Mouse (Mus musculus) testis, adult 2 months (tissue): ENCODE data around the gene Necab3. TPM values are rescaled to one million over a fixed set of nuclear protein-coding genes. Genes with fewer than 3 reads are reported as not detected.

Experiments used
- H3K27ac ChIP-seq: fragments of 200-500 bp; 2 replicates; pipeline ENCODE4 v1.5.1; 2012; ENCODE audit warnings: low read depth, low read length; ENCODE audit not compliant: control insufficient read depth, insufficient read depth
- H3K27me3 ChIP-seq: fragments of 200-500 bp; 2 replicates; pipeline ENCODE4 v1.6.1; 2012; ENCODE audit warnings: mild to moderate bottlenecking, low read length, moderate library complexity; ENCODE audit not compliant: control insufficient read depth, insufficient read depth
- H3K36me3 ChIP-seq: fragments of 200-500 bp; 2 replicates; pipeline ENCODE4 v1.6.1; 2012; ENCODE audit warnings: mild to moderate bottlenecking, low read length; ENCODE audit not compliant: control insufficient read depth, insufficient read depth
- H3K4me1 ChIP-seq: fragments of 200-500 bp; 2 replicates; pipeline ENCODE4 v1.6.1; 2012; ENCODE audit warnings: low read length; ENCODE audit not compliant: control insufficient read depth, insufficient read depth
- H3K4me3 ChIP-seq: fragments of 200-500 bp; 2 replicates; pipeline ENCODE4 v1.5.1; 2012; ENCODE audit warnings: low read depth, mild to moderate bottlenecking, low read length, moderate library complexity, mixed read lengths; ENCODE audit not compliant: control insufficient read depth
- CTCF ChIP-seq: fragments of 200-500 bp; IDR thresholded peaks from 2 replicates; pipeline ENCODE4 v1.5.1; 2012; ENCODE audit warnings: low read depth, mild to moderate bottlenecking, inconsistent platforms, low read length, moderate library complexity; ENCODE audit not compliant: control insufficient read depth, insufficient read depth, insufficient replicate concordance
- POLR2A ChIP-seq: fragments of 200-500 bp; IDR thresholded peaks from 2 replicates; pipeline ENCODE4 v1.6.1; 2012; ENCODE audit warnings: low read depth, mild to moderate bottlenecking, inconsistent platforms, low read length, moderate library complexity; ENCODE audit not compliant: control insufficient read depth
- polyA plus RNA-seq: library from polyadenylated mRNA; depleted of rRNA; stranded (reverse); fragments of >200 nt; gene quantifications from 2 replicates; pipeline ENCODE4 v1.2.3, GENCODE M21; 2012

The Necab3 gene
- polyA plus RNA-seq, 1 experiment = 65.1 TPM

DNA sequence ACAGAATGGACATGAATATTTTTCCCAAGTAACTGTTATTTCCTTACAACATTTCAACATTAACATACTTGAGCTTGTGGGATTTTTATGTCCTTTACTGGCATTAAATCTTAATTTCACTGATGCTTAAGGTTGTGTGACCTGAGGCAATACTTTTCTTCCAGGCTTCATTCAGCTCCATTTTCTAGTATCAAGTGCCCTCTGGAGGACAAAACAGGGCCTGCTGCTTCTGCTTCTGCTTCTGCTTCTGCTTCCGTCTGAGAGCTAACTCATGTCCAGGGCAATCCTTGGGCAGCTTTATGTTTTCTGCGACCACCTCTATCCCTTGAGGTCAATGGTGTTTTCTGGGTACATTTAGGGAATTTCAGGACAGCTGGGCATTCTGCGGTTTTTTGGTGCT lies 19.0 kb downstream of the Necab3 start:
- Histone ChIP-seq H3K27ac (no peak overlapping the region), H3K27me3 (no peaks in the 10 kb centered on the region), H3K4me3 (no peak overlapping the region), H3K4me1 (no peaks in the 10 kb centered on the region; the same call in 1 of the 2 replicates), H3K36me3 (peaks cover 1% of the 10 kb centered on the region; the same call in 1 of the 2 replicates)
- TF ChIP-seq POLR2A = no peak
- no peak; the same call in 1 of the 2 replicates for TF ChIP-seq CTCF

DNA sequence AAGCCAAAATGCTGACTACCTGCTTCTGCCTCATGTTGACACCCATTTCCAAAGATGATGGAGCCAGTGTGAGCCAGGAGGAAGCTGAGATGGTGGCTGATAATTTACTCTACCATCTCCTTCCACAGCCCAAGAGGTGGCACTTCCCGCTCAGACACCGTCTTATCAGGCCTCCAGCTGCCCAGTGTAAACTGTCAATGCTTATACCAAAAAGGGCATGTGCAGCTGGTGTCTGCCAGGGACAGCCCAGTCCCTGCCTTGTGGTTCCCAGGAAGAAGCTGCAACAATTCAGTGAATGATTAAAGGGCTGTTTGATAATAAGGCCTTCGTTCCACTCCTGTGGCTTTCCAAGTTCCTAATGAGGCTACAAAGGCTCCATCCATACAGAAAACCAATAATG lies 20.0 kb downstream of the Necab3 start:
- no peak overlapping the region for H3K4me3 ChIP-seq
- no peak for TF ChIP-seq CTCF
- no peak overlapping the region for H3K27ac ChIP-seq
- peaks cover 1% of the 10 kb centered on the region; the same call in 1 of the 2 replicates for H3K36me3 ChIP-seq
- H3K27me3 ChIP-seq = no peaks in the 10 kb centered on the region
- no peaks in the 10 kb centered on the region; the same call in 1 of the 2 replicates for H3K4me1 ChIP-seq

DNA sequence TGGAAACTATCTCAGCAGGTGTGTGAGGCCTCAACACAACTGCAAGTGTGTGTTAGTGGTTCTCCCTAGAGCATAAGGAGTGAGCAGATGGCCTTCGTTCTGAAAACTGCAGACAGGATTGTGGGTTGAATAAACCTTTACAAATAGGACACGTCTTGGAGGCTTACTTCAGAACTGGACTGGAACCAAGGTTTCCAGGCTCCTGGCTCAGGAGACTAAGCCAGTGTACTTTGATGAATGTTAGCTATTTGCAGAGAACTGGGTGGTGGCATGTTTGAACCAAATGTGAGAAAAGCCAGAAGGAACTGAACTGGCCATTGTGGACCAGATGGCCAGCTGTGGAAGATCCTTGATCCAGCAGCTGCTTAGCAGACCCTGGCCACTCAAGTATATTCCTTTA lies 20.4 kb downstream of the Necab3 start:
- no peaks in the 10 kb centered on the region; the same call in 1 of the 2 replicates for H3K36me3 ChIP-seq
- TF ChIP-seq CTCF (no peak), POLR2A (no peak)
- H3K27me3 ChIP-seq = no peaks in the 10 kb centered on the region
- H3K27ac ChIP-seq = no peak overlapping the region
- no peak overlapping the region for H3K4me3 ChIP-seq
- H3K4me1 ChIP-seq = no peaks in the 10 kb centered on the region

DNA sequence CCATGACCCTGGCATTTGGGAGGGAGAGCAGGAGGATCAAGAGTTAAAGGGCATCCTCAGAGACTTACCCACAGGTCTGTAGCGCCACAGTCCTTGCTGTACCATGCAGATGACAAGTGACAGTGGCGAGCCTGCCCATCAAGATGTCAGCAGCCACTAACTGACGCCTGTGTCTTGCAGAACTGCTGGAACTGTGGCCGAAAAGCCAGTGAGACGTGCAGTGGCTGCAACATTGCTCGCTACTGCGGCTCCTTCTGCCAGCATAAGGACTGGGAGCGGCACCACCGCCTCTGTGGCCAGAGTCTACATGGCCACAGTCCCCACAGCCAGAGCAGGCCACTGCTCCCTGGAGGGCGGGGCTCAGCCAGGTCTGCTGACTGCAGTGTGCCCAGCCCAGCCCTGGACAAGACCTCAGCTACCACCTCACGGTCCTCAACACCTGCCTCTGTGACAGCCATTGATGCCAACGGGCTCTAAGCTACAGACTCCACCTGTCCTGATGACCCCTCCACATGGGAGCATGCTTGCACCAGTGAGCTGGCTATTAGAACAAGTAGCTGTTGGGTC lies 23.9 kb downstream of the Necab3 start:
- Histone ChIP-seq H3K4me3 (no peak overlapping the region), H3K4me1 (no peaks in the 10 kb centered on the region), H3K27me3 (no peaks in the 10 kb centered on the region), H3K27ac (no peak overlapping the region), H3K36me3 (no peaks in the 10 kb centered on the region; the same call in 1 of the 2 replicates)
- TF ChIP-seq POLR2A (no peak), CTCF (no peak)

DNA sequence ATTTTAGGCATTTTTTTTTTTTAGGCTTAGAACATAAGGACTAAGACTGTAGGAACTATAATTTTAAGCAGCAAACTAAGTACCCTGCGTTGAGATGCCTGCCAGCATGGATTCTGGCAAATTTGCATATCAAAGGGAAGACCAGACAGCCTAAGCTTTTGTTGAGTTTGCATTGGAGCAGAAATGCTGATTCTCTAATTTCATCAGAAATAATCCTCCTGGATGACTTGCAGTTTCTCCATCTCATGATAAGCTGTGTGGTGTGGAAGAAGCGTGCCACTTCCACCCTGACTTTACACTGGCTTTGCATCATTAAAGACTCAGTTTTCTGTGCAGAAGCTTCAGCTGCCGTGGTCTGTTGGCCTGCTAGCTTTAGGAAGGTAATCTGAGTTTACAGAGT lies 25.8 kb downstream of the Necab3 start:
- H3K27ac ChIP-seq = no peak overlapping the region
- H3K36me3 ChIP-seq = no peaks in the 10 kb centered on the region; the same call in 1 of the 2 replicates
- H3K27me3 ChIP-seq = no peaks in the 10 kb centered on the region
- H3K4me1 ChIP-seq = no peaks in the 10 kb centered on the region
- H3K4me3 ChIP-seq = no peak overlapping the region
- TF ChIP-seq CTCF (no peak), POLR2A (no peak)

DNA sequence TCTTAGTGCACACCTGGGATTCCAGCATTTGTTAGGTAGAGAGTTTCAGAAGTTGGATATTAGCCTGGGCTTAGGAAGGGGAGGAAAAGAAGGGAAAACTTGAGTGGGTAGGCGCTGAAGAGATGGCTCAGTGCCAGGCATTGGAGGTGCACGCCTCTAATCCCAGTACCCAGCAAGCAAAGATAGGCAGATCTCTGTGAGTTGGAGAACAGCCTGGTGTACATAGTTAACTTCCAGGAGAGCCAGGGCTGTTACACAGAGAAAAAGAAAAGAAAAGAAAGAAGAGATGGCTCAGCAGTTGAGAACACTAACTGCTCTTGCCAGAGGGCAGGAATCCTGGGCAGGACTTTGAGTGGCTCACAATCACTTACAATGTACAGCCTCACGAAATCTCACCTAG lies 32.2 kb downstream of the Necab3 start:
- no peak overlapping the region for H3K27ac ChIP-seq
- no peak overlapping the region for H3K4me3 ChIP-seq
- TF ChIP-seq CTCF (no peak), POLR2A (no peak)
- H3K4me1 ChIP-seq = no peaks in the 10 kb centered on the region
- no peaks in the 10 kb centered on the region; the same call in 1 of the 2 replicates for H3K36me3 ChIP-seq
- H3K27me3 ChIP-seq = no peaks in the 10 kb centered on the region

DNA sequence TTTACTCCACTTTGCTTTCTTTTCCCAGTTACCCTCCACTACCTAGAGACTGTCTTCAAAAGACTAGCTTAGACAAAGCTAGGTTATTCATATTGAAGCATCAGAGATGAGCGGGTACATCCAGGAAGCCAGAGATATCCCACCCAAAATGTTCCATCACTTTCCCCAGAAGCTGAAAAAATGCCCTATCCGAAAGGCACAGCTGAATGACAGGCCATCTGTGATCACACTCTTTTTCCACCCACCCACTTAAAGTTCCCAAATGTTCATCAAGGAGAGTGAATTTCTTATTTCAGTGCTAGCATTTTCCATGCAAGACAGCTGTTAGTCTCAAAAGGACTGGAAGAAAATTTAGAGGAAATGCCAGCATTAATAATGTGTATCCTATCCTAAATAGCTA lies 33.4 kb downstream of the Necab3 start:
- TF ChIP-seq POLR2A (no peak), CTCF (no peak)
- Histone ChIP-seq H3K36me3 (no peaks in the 10 kb centered on the region; the same call in 1 of the 2 replicates), H3K4me1 (no peaks in the 10 kb centered on the region), H3K27me3 (no peaks in the 10 kb centered on the region), H3K27ac (no peak overlapping the region), H3K4me3 (no peak overlapping the region)
